Mouse (Mus musculus): ENCODE measurements at regions not wholly inside any gene's neighbourhood (a gene's known extent, or its start where the extent isn't known, plus 50 kb on each side); places are given as distances from the start of the nearest gene placed in this dataset.
A peak's percentile ranks its signal among the peaks of the same experiment; 100 is the strongest.

GRCm38 (mm10) chr7:58093523-58093922, 562.4 kb upstream of the Atp10a start:
- no peak for DNase-seq

GRCm38 (mm10) chr7:58078825-58079224, 569.0 kb upstream of the Gabra5 start:
- no peak for DNase-seq

GRCm38 (mm10) chr7:58032975-58033374, 523.1 kb upstream of the Gabra5 start:
- peak in 1 of 2 experiments; percentile 31 for DNase-seq

DNA sequence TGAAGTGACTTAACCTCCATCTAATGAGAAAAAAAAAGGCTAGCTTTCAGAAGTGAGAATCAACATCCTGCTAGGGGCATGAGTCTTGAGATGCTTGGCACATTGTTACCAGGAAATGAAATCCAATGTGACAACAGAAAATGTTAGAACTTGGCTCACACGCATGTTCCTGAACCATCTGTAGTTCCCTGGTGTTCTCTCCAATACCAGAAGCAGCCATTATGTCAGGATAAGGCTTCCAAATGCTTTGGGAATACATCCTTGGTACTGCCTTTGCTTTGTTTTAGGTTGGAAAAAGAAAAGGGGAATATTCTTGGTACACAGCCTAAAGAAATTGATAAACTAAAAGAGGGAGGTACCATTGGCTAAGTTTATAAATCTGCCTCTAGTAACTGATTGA, 522.3 kb upstream of the Gabra5 start:
- DNase-seq, result no peak

DNA sequence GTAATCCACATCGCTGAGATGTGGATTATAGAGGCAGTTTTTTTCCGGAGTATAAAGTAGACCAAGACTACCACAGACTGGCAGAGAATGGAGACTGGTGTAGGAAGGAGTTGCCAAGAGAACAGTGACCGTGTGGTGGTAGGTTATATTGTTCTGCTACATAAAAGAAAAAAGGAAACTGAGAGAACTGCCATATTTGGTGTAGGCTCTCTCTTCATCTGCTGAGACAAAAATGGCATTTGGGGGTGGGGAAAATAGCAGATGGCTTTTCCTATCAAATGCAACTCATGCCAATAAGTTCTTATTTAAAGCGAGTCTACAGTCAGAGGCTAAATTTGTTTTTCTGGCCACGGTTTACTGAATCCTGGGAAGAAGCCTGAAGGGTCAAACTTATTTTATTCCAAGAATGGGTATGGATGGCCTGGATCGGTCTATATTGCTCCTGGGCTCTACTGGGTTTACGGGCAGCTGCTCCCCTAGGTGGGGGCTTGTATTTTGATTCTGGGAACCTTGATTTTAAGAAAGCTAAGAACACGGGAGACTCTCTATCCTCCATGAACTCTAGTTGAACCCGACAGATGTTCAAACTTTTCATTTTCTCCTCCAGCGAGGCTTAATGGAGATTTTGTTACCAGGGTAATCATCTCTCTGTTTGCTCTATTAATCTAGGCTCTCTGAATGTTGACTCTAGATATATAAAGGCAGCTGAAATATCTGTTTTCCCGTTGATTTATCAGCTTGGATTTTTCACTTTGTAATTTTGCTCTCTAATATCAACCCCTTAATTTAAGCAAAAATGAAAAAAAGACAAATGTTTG, 482.8 kb upstream of the Gabra5 start:
- DNase-seq, result no peak

DNA sequence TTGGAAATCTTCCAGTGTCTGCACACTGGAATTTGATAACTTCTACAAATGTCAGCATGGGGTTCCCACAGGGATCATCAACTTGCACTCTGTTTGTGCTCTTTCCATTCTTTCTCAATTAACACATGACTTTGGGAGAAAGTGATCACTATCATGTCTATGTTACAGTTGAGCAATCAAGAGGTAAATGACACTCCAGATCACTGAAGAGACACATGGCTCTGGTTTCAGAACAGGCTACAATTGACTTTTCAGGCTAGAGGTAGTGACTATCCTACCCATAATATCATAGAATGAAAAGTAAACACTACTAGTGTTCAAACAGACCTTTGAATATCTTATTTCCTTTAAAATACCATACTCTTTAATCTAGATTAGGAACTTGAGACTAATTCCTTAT, 473.3 kb upstream of the Gabra5 start:
- DNase-seq, result no peak

- no peak for DNase-seq
Measured at GRCm38 (mm10) chr7:57966216-57966615, 456.4 kb upstream of the Gabra5 start.

GRCm38 (mm10) chr7:57958871-57959270, 449.0 kb upstream of the Gabra5 start:
- DNase-seq, result no peak

Data from kidney, postnatal 36 days (tissue).